Mouse (Mus musculus) monocyte, adult 2 months (primary cell): ENCODE results near the gene Gpr87.
"Not testable (repeated sequence)": the region's sequence is repeated elsewhere in the genome, so short reads cannot be mapped to it uniquely, and the experiment has no call there.

Experiments
- DNase-seq, 2 experiments: peaks; one replicate each; pipeline ENCODE4 v3.0.0; 2022; ENCODE audit warnings: low spot score in 2 of 2, low read depth in 1 of 2

Gene Gpr87

DNA sequence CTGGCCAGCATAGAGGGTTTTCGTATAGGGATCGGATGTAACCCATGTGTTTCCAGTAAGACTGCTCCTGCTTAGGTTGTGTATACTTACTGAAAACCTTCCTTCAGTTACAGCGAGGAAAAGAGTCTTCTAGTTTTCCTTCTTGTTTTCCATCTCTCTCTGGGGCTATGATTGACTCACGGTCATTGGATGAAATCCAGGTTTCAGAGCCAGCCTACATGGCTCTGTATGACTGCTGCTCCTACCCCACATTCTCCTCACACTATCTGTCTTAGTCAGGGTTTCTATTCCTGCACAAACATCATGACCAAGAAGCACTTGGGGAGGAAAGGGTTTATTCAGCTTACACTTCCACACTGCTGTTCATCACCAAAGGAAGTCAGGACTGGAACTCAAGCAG is 54.0 kb downstream of the Gpr87 start:
- DNase-seq: not testable (repeated sequence)

DNA sequence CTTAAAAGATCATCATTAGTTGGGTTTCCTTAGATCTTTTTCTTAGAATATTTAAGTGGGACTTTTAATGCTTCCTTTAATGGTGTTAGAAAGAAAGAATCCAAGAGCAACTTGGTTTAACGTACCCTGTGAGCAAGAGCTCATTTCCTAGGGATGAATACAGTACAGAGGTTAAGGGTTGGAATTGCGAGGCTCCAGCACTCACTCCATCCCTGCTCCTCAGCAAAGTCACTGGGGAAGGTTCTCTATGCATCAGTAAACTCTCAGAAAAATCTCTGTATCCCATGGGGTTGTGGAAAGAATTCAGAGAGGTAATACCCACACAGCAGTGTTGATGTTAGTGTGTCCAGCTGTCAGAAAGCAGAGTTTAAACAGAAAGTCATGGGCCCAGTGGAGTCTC is 54.8 kb downstream of the Gpr87 start:
- no peak for DNase-seq

GRCm38 (mm10) chr3:59139651-59140051 is 55.3 kb downstream of the Gpr87 start:
- DNase-seq: no peak

DNA sequence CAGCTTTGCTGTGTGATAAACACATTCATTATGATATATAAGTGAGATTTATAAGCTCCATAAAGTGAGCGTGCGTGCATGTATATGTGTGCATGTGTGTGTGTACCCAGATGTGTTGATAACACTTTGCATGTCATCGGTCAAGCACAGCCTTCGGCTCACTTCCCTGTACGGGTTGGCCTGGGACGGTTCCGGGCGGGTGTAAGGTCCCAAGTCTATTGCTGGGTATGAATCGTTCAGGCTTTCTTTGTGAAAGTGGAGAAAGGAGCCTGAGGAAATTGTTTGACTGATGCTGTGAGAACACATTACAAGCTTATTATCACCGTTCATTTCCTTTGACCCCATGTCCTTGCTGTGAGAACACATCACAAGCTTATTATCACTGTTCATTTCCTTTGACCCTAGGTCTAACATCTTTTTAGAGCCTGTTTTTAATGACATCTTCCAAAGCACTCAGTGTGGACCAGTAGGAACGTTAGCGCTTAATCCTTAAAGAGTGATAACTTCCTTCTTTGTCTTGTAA is 55.9 kb downstream of the Gpr87 start:
- no peak for DNase-seq

DNA sequence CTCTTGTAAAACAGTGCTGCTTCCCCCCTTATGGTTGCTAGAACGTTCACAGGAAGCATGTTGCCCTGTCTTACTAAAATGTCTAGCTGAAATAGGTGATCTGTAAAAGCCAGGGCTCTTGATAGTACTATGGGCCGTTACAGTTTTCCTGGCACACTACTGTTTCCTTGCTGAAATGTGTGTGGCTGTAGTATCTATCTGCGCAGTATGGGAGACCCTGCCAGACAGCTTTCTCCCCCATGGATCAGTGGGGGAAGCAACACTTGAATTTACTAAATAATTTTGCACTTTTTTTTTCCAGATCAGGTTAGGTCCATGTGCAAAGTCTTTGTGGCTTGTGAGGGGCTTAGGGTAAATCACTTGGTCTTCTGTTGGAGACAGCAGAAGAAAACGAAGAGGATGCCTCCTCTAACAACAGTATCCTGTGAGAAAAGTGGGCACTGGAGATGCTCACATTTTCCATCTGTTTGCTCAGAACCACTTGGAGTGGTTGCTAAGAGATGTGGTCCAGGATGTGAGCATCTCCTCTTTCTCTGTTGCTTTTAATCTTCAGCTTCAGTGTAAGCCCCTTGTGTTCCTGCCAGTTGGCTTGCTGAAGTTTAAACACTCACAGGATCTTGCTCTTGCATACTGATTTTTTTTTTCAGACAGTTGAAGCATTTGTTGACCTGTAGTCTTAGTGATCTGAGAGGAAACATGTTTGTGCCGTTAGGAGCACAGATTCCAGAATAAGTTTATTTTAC is 58.8 kb downstream of the Gpr87 start:
- DNase-seq: no peak

DNA sequence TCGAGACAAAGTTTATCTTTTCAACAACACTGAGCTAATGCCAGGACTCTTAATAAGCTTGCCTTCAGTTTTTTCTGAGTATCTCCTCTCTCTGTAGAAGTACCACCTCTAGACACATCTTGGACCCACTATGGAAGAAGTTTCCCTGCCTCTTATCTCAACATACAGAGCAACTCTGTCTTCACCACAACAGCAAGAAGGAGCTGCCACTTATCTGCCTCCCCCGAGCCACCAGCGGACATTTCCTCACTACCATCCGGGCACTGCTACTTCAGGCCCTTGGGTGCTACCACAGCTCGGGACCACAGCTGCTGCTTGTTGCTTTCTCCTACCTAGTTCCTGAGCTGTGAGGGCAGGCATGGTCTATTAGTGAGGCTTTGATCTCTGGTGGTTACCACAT is 61.7 kb downstream of the Gpr87 start:
- DNase-seq: no peak

DNA sequence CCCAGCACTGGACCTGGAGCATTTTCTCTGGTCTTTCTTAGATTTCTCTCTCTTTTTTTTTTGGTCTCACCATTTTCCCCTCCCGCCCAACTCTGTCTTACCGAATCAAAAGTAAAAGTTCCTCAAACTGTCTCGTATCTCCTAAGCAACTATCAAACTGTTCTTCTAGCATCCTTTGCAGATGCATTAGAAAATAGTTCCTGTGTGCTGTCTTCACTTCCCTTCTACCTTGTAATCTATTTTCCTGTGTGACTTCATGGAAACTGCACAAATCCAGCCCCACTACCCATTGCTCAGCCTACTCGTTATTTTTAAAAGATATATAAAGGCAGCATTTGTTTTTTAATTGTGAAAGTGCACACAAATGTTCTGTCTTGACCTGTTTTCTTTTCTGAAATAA is 62.9 kb downstream of the Gpr87 start:
- DNase-seq: no peak

GRCm38 (mm10) chr3:59131081-59131480 is 63.8 kb downstream of the Gpr87 start:
- DNase-seq: no peak

DNA sequence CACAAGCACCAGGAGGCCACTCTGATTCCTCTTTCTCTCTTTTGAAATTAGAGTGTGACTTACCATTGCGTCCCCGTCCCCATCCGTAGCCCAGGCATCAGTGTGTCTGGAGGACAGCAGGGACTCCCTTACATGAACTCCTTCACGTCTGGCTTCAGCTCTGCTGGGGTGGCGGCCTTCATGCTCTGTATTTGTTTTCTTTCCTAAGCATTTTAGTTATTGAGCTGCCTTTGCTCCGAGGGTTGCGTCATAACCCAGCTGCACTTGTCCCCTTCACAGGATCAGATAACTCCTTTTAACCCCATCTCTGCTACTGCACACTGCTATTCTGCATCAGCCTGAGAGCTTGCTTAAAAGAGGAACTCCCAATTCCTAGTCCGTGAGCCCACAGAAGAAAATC is 64.5 kb downstream of the Gpr87 start:
- DNase-seq: no peak

DNA sequence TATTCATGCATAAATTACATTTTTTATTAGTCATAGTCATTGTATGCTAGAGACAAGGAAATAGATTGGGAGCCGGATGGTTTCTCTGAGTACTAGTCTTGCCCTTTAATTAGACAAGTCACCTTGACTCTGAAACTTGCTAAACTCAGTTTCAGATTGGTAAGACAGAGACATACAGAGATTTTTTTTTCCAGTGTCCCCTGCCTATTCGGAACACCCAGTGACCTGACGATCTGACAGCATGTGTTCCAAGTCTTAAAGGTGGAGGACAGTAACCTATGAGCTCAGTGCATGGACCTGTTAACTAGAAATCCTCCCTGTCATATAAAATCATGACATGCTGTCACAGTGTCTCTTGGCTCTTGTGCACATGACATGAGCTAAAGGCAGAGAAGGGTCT is 65.4 kb downstream of the Gpr87 start:
- no peak for DNase-seq
